In the genomic region with DNA sequence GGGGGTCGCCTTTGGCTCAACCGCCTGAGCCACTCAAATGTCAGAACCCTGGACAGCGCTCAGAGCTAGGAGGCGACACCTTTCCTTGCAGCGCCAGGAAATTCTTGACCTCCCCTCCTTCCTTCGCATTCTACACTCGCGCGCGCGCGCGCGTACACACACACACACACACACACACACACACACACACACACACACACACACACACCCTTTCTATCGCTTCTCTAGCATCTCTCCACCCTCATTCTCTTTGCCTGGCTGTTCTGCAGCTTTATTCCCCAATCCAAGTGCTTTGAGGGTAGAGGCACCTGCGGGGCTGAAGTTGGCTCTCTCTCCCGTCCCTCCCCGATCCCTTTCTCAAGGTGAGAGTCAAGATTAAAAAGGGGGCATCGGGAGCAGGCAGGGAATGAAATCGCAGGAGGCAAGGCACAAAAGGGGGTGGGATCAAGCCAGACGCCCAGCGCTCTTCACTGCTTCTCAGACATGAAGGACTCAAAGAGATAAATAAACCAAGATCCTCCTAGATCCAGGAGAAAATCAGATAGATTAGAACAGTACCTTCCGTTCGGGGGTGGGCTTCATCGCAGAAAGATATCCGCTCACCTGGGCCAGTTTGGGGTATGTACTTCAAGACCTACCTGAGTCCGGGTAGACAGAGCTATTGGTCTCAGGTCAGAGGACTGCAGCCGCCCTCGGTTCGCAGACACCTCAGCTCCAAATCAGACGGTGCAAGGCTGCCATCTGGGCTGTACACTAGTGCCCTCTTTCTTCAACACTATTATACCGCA, we compare ENCODE assay signal across 8 mouse cellular contexts. TPM values are rescaled to one million over a fixed set of nuclear protein-coding genes. Genes with fewer than 3 reads are reported as not detected.
DNase-seq lines count a peak whose midpoint lies in the region; ATAC-seq lines count a peak whose summit lies in the region.
"Had no signal": no experiment of that assay in that cellular context is flagged by ENCODE, and none has a peak within 500 bp of the region (broad histone marks: within the 10 kb centered on the region; RNA-seq: fewer than 3 reads in every experiment).

A gene (minus strand): TSS at position 746 of the 788 bp plus-strand sequence.

- H3K36me3 ChIP-seq in midbrain, embryonic 16.5 days (ENCODE audit: control insufficient read depth, insufficient read depth, low read length), result no peaks in the 10 kb centered on the region
- H3K36me3 ChIP-seq: embryonic facial prominence, embryonic 15.5 days had no signal

- peak within 1 kb of the TSS; percentile 61 for H3K4me3 ChIP-seq in midbrain, embryonic 16.5 days (ENCODE audit: low read depth, low read length)
- H3K4me3 ChIP-seq: embryonic facial prominence, embryonic 15.5 days had no signal

- peak within 1 kb of the TSS; percentile 77 for H3K9ac ChIP-seq in midbrain, embryonic 16.5 days (ENCODE audit: low read depth, low read length)
- H3K9ac ChIP-seq: embryonic facial prominence, embryonic 15.5 days had no signal

- H3K27ac ChIP-seq in midbrain, embryonic 16.5 days (ENCODE audit: low read length), result peak within 1 kb of the TSS; percentile 53; the same call in 1 of the 2 replicates
- H3K27ac ChIP-seq: embryonic facial prominence, embryonic 15.5 days had no signal

- peaks cover 11% of the 10 kb centered on the region for H3K4me1 ChIP-seq in midbrain, embryonic 16.5 days (ENCODE audit: control insufficient read depth, insufficient read depth, low read length)
- H3K4me1 ChIP-seq: embryonic facial prominence, embryonic 15.5 days had no signal

- no peaks in the 10 kb centered on the region for H3K27me3 ChIP-seq in midbrain, embryonic 16.5 days (ENCODE audit: control insufficient read depth, insufficient read depth, low read depth, low read length)

- peak; percentile 9 for DNase-seq in lung, postnatal 10 days
- no peak for DNase-seq in lung, postnatal 4 days
- DNase-seq in cerebellum, adult 8-10 months, result peak; percentile 79
- DNase-seq in layer of hippocampus, adult 18-20 months (ENCODE audit: low spot score in 2 of 2), result peak in 1 of 2 experiments; percentile 83
- DNase-seq in spleen, postnatal 4 days (ENCODE audit: low spot score in 2 of 2), result no peak

- WGBS in midbrain, embryonic 16.5 days, result 1% methylated on average over 29 of the region's 32 CpGs

- H3K9me3 ChIP-seq in midbrain, embryonic 16.5 days (replicated peaks; ENCODE audit: control insufficient read depth, low read length, poor library complexity, severe bottlenecking), result no peaks in the 10 kb centered on the region
- H3K9me3 ChIP-seq: embryonic facial prominence, embryonic 15.5 days had no signal

- peak within 1 kb of the TSS; percentile 92 for H3K4me2 ChIP-seq in midbrain, embryonic 16.5 days (ENCODE audit: low read length)
- H3K4me2 ChIP-seq: embryonic facial prominence, embryonic 15.5 days had no signal

- peak; percentile 74 for ATAC-seq in frontal cortex, adult (ENCODE audit: low TSS enrichment)
- ATAC-seq in midbrain, embryonic 16.5 days, result peak; percentile 92

RNA-seq across cellular contexts. Expression of the gene that starts here (rescaled TPM):
- total RNA-seq in layer of hippocampus, adult 18-20 months (2021), result 10 to 100 TPM; 65.2 to 65.7 TPM
- 14.4 and 18.1 TPM in 2 replicates for polyA plus RNA-seq in midbrain, embryonic 16.5 days (2015; fragmentation: Nextera tagmentation; extraction: Ambion mirVana)

Comparison
In these comparisons a context has a peak if more than half of its experiments do, and no peak if none do; other contexts are left out.
1. DNase-seq: peak in lung, postnatal 10 days (single experiment) and cerebellum, adult 8-10 months (single experiment); none in lung, postnatal 4 days (0 of 2) and spleen, postnatal 4 days (0 of 2).